Mouse (Mus musculus): ENCODE measurements at regions not wholly inside any gene's neighbourhood (a gene's known extent, or its start where the extent isn't known, plus 50 kb on each side); places are given as distances from the start of the nearest gene placed in this dataset.

DNA sequence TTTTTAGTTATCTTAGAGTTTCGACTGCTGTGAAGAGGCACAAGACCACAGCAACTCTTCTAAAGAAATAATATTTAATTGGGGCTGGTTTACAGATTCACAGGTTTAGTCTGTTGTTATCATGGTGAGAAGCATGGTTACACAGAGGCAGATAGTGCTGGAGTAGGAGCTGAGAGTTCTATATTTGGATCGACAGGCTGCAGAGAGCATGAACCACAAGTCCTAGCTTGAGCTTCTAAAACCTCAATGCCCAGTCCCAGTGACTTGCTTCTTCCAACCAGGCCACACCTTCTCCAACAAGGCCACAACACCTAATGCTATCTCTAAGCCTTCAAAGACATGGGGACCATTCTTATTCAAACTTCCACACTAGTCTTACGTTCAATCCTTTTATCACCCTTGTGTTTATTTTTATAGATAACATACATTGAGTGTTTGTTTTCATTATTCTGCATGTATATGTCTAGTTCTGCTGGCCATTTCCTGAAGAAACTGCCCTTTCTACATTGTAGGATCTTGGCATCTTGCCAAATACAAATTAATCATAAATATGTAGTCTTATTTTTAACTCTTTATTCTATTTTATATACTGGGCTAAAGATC lies 452.8 kb upstream of the Dmac1 start:
- no peak for DNase-seq (ENCODE audit: low read depth)
- no peak for TF ChIP-seq CTCF (IDR thresholded peaks at IDR 0.05; ENCODE audit: borderline replicate concordance, extremely low read depth, insufficient read depth, insufficient read length)

GRCm38 (mm10) chr4:75714652-75715051 lies 436.5 kb upstream of the Dmac1 start:
- TF ChIP-seq POLR2A (IDR thresholded peaks at IDR 0.05; ENCODE audit: borderline replicate concordance, extremely low read depth, insufficient read depth, insufficient read length, poor library complexity, severe bottlenecking): no peak
- TF ChIP-seq CTCF (IDR thresholded peaks at IDR 0.05; ENCODE audit: borderline replicate concordance, extremely low read depth, insufficient read depth, insufficient read length): no peak
- DNase-seq (ENCODE audit: low read depth): no peak

DNA sequence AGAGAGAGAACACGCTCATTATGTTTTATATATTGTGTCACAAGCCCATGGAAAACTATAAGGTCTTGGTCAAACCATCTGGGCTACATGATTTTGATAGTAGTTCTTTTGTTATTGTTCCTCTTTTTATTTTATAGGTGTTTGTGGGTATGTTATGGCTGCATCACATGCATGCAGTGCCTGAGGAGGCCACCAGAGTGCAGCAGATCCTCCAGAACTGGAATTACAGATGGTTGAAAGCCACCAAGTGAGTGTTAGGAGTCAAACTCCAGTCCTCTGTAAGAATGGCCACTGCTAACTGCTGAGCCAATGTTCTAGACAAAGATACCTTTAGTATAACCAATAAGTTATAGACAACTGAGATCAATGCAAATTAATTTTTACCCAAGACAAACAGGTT lies 435.9 kb upstream of the Dmac1 start:
- TF ChIP-seq CTCF (IDR thresholded peaks at IDR 0.05; ENCODE audit: borderline replicate concordance, extremely low read depth, insufficient read depth, insufficient read length): peak; percentile 37; the same call in 1 of the 2 replicates
- TF ChIP-seq POLR2A (IDR thresholded peaks at IDR 0.05; ENCODE audit: borderline replicate concordance, extremely low read depth, insufficient read depth, insufficient read length, poor library complexity, severe bottlenecking): no peak
- DNase-seq (ENCODE audit: low read depth): no peak

GRCm38 (mm10) chr4:75700780-75701378 lies 422.8 kb upstream of the Dmac1 start:
- peak; percentile 68 for DNase-seq (ENCODE audit: low read depth)
- TF ChIP-seq CTCF (IDR thresholded peaks at IDR 0.05; ENCODE audit: borderline replicate concordance, extremely low read depth, insufficient read depth, insufficient read length) (no peak), POLR2A (IDR thresholded peaks at IDR 0.05; ENCODE audit: borderline replicate concordance, extremely low read depth, insufficient read depth, insufficient read length, poor library complexity, severe bottlenecking) (no peak)

DNA sequence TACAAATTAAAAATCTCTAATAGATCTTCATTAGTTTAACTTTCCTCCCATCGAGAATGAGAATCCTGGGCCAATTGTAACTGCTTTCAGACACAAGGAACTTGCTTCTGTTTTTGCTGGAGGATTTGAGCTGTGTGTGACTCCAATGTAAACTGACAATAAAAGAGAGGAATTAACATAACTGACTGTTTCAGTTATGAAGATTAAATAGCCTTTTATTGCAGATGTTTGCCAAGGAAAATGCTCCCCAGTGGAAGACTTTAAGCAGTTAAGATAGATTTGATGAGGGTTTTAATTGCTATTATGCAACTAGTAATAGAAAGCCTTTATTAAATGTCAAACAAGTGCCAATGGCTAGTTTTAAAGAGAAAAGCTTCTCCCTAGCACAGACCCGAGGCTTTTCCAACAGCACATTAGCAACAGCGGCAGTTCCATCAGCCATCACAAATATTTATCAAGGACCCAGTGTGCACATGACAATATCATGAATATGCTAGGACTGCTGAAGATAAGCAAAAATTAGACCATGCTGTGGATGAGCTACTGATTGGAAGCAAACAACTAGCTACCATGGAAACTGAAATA lies 398.6 kb upstream of the Dmac1 start:
- peak; percentile 15 for DNase-seq (ENCODE audit: low read depth)
- TF ChIP-seq POLR2A (IDR thresholded peaks at IDR 0.05; ENCODE audit: borderline replicate concordance, extremely low read depth, insufficient read depth, insufficient read length, poor library complexity, severe bottlenecking) (no peak), CTCF (IDR thresholded peaks at IDR 0.05; ENCODE audit: borderline replicate concordance, extremely low read depth, insufficient read depth, insufficient read length) (no peak)

DNA sequence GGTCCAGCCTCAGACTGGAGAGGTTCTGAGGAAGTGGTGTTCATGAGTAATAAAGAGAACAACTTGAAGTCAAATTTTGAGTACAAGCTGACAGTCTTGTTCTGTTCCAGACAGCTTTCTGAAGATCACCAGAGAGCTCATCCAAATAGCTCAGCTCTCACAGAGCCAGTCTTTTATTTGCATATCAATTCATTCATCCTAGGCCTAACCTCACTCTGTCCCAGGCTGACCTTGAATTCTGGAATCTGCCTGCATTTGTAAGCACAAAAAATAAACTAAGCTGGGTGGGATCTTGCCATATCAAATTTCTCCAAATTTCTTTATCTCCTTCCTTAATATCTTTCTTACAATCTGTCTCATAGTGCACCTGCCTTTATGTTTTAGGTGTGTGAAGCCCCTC lies 362.9 kb upstream of the Dmac1 start:
- DNase-seq (ENCODE audit: low read depth): no peak
- TF ChIP-seq CTCF (IDR thresholded peaks at IDR 0.05; ENCODE audit: borderline replicate concordance, extremely low read depth, insufficient read depth, insufficient read length) (no peak), POLR2A (IDR thresholded peaks at IDR 0.05; ENCODE audit: borderline replicate concordance, extremely low read depth, insufficient read depth, insufficient read length, poor library complexity, severe bottlenecking) (no peak)

DNA sequence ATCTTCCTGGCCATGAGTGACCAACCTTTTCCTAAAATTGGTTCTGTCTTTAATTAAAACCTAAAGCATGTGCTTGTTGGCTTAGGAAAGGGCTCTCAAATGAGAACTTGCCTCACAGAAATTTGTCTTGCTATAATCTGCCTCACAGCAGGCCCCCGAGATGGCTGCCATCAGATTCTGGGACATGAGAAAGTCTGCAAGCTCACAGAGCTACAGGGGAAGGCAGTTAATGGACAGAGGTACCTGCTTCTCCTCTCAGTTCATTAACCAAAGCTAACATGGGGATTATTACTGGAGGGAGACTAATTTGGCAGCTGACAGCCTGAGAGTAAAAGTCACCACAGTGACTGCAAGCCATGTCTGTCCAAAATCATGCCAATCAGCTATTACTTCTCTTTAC lies 358.5 kb upstream of the Dmac1 start:
- peak; percentile 36 for DNase-seq (ENCODE audit: low read depth)
- TF ChIP-seq CTCF (IDR thresholded peaks at IDR 0.05; ENCODE audit: borderline replicate concordance, extremely low read depth, insufficient read depth, insufficient read length) (no peak), POLR2A (IDR thresholded peaks at IDR 0.05; ENCODE audit: borderline replicate concordance, extremely low read depth, insufficient read depth, insufficient read length, poor library complexity, severe bottlenecking) (no peak)

DNA sequence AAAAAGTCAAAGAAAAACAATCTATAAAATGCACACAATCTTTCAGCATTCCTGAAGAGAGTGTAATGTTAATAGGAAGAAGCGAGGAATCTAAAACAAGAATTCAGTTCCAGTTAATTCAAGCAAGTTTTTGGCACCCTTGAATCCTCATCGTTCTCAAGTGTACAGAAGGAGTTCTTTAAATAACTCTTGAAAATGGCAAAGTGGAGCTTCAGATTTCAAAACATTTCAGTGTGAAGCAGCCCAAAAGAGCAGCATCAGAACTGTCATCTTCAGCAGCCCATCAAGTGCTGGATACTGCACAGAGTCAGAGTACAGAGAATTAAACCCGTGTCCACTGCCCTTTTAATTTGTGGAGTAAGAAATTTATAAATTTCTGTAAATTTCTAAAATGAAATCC lies 311.8 kb upstream of the Dmac1 start:
- no peak for DNase-seq (ENCODE audit: low read depth)

GRCm38 (mm10) chr4:75588095-75588875 lies 310.2 kb upstream of the Dmac1 start:
- TF ChIP-seq CTCF (IDR thresholded peaks at IDR 0.05; ENCODE audit: borderline replicate concordance, extremely low read depth, insufficient read depth, insufficient read length) (no peak), POLR2A (IDR thresholded peaks at IDR 0.05; ENCODE audit: borderline replicate concordance, extremely low read depth, insufficient read depth, insufficient read length, poor library complexity, severe bottlenecking) (no peak)
- DNase-seq (ENCODE audit: low read depth): peak; percentile 18

More for the DNA sequence above, 311.8 kb upstream of the Dmac1 start:
- TF ChIP-seq POLR2A (IDR thresholded peaks at IDR 0.05; ENCODE audit: borderline replicate concordance, extremely low read depth, insufficient read depth, insufficient read length, poor library complexity, severe bottlenecking) (no peak), CTCF (IDR thresholded peaks at IDR 0.05; ENCODE audit: borderline replicate concordance, extremely low read depth, insufficient read depth, insufficient read length) (no peak)

DNA sequence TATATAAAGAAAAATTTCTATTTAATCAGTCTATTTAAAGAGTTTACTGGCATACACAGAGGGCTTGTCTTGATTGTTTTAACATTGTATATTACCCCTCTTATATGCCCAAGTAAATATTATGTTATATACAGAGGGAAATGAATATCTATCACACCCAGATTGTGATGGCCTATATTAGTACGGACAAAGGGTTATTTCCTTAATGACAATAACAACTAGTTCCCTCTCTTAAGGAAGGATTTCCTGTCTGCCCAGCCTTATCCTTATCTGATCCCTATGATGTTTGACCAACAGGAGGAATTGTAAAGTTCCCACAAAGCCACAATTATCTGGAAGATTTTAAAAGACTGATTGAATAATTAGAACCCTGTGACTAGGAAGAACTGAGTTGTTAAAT lies 301.8 kb upstream of the Dmac1 start:
- no peak for TF ChIP-seq POLR2A (IDR thresholded peaks at IDR 0.05; ENCODE audit: borderline replicate concordance, extremely low read depth, insufficient read depth, insufficient read length, poor library complexity, severe bottlenecking)
- no peak for TF ChIP-seq CTCF (IDR thresholded peaks at IDR 0.05; ENCODE audit: borderline replicate concordance, extremely low read depth, insufficient read depth, insufficient read length)
- no peak for DNase-seq (ENCODE audit: low read depth)

- no peak for DNase-seq (ENCODE audit: low read depth)
- no peak for TF ChIP-seq CTCF (IDR thresholded peaks at IDR 0.05; ENCODE audit: borderline replicate concordance, extremely low read depth, insufficient read depth, insufficient read length)
- TF ChIP-seq POLR2A (IDR thresholded peaks at IDR 0.05; ENCODE audit: borderline replicate concordance, extremely low read depth, insufficient read depth, insufficient read length, poor library complexity, severe bottlenecking): no peak
Measured at GRCm38 (mm10) chr4:75572603-75573002, 294.5 kb upstream of the Dmac1 start.
